Comparison of ENCODE assay signal across 16 mouse cellular contexts in the genomic region with DNA sequence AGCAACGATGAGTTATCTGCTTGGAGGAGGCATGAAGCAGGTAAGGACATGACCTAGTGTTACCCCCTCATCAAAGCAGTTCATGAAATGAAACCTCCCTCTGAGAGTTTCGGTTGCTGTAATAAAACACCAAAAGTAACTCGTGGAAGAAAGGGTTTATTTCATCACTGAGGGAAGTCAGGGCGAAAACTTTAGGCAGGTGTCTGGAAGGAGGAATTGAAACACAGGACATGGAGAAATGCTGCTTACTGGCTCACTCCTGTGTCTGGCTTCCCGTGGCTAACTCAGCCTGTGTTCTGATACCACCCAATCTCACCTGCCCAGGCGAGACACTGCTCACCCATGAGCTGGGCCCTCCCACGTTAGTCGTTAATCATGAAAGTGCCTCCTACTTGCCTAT.
"Had no signal": no experiment of that assay in that cellular context is flagged by ENCODE, and none has a peak within 500 bp of the region (broad histone marks: within the 10 kb centered on the region; RNA-seq: fewer than 3 reads in every experiment).

No protein-coding gene starts in this region.

- H3K27me3 ChIP-seq: neural tube, embryonic 12.5 days; neural tube, embryonic 13.5 days; neural tube, embryonic 15.5 days; stomach, embryonic 15.5 days had no signal

- DNase-seq: retina, postnatal 1 day; right cerebral cortex, adult 18-20 months; right cerebral cortex, postnatal 14 days; right cerebral cortex, postnatal 25 days; right cerebral cortex, postnatal 4 days; spleen, adult 18-20 months; thymus, adult 18-20 months; thymus, adult 2 months; thymus, postnatal 14 days; thymus, postnatal 25 days; thymus, postnatal 36 days had no signal

- H3K4me2 ChIP-seq: neural tube, embryonic 12.5 days; neural tube, embryonic 13.5 days; neural tube, embryonic 15.5 days; stomach, embryonic 15.5 days had no signal

- H3K36me3 ChIP-seq: stomach, embryonic 15.5 days had no signal

- H3K27ac ChIP-seq: neural tube, embryonic 12.5 days; neural tube, embryonic 13.5 days; neural tube, embryonic 15.5 days; stomach, embryonic 15.5 days; stomach, postnatal 0 days had no signal

- H3K9me3 ChIP-seq: neural tube, embryonic 12.5 days; neural tube, embryonic 13.5 days; neural tube, embryonic 15.5 days; stomach, embryonic 15.5 days had no signal

- H3K4me3 ChIP-seq: neural tube, embryonic 12.5 days; neural tube, embryonic 13.5 days; neural tube, embryonic 15.5 days; stomach, embryonic 15.5 days had no signal

- H3K9ac ChIP-seq: neural tube, embryonic 12.5 days; neural tube, embryonic 13.5 days; neural tube, embryonic 15.5 days; stomach, embryonic 15.5 days had no signal
